8 mouse cellular contexts compared by ENCODE assay signal in the genomic region with DNA sequence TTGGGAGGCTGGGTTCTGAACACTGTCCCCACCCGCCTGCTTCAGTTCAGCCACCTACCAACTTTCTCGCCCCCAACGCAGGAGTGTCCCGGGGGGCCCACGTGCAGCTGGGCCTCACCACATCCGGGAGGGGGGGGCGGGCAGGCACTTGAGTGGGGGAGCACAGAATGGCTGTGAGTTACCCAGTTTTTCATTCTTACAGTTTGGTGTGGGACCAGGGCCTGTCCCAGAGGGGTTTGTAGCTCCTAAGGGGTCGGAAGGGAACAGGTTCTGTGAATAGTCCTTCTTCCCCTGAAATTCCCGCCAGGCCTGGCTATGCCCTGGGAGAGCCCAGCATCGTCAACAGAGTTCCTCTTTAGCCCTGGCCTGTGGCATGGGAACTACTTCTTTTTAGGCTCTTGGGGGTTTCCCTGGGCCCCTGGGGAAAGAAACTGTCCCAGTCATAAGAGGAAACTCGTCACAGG. TPM values are rescaled to one million over a fixed set of nuclear protein-coding genes. Genes with fewer than 3 reads are reported as not detected.
DNase-seq lines count a peak whose midpoint lies in the region; ATAC-seq and TF ChIP-seq lines count a peak whose summit lies in the region.

No protein-coding gene starts in this region.

- peaks cover 28% of the 10 kb centered on the region; the same call in 1 of the 2 replicates for H3K4me1 ChIP-seq in kidney, embryonic 14.5 days (ENCODE audit: control insufficient read depth, insufficient read depth, low read length)
- peaks cover 3% of the 10 kb centered on the region; the same call in 1 of the 2 replicates for H3K4me1 ChIP-seq in bone marrow, adult 2 months (ENCODE audit: control insufficient read depth, insufficient read depth, low read length)
- H3K4me1 ChIP-seq in liver, postnatal 0 days (ENCODE audit: insufficient read depth), result peaks cover 20% of the 10 kb centered on the region
- H3K4me1 ChIP-seq in cerebellum, adult 2 months (ENCODE audit: control insufficient read depth, insufficient read depth, low read length), result no peaks in the 10 kb centered on the region

- 0 out of 2 replicates have a peak, but pooled peaks have one; percentile 0 for ATAC-seq in kidney, embryonic 14.5 days (ENCODE audit: low FRiP score, low TSS enrichment)
- ATAC-seq in liver, postnatal 0 days, result peak; percentile 22

- WGBS in kidney, embryonic 14.5 days, result 34% methylated on average over 11 of the region's 11 CpGs
- 3% methylated on average over 11 of the region's 11 CpGs for WGBS in bone marrow, adult 2 months
- WGBS in liver, postnatal 0 days (ENCODE audit: insufficient replicate concordance), result 43% methylated on average over 11 of the region's 11 CpGs
- WGBS in cerebellum, adult 2 months, result 57% methylated on average over 11 of the region's 11 CpGs

- no peak overlapping the region for H3K4me3 ChIP-seq in kidney, embryonic 14.5 days (ENCODE audit: low read length)
- H3K4me3 ChIP-seq in bone marrow, adult 2 months (replicated peaks; ENCODE audit: control insufficient read depth, low read depth, low read length), result peak overlapping the region; percentile 12
- peak overlapping the region; percentile 61; the same call in 1 of the 2 replicates for H3K4me3 ChIP-seq in liver, postnatal 0 days (ENCODE audit: low read depth, low read length)
- H3K4me3 ChIP-seq in cerebellum, adult 2 months (replicated peaks; ENCODE audit: insufficient read depth, low read depth, low read length), result no peak overlapping the region

- no peaks in the 10 kb centered on the region for H3K9me3 ChIP-seq in kidney, embryonic 14.5 days (ENCODE audit: control insufficient read depth, low read length)
- no peaks in the 10 kb centered on the region for H3K9me3 ChIP-seq in liver, postnatal 0 days (ENCODE audit: low read length)

- H3K4me2 ChIP-seq in kidney, embryonic 14.5 days (replicated peaks; ENCODE audit: low read depth, low read length), result peak overlapping the region; percentile 91
- peak overlapping the region; percentile 89 for H3K4me2 ChIP-seq in liver, postnatal 0 days (ENCODE audit: low read depth, low read length)

- no peak for DNase-seq in kidney, adult 9 months
- peak; percentile 66 for DNase-seq in liver, postnatal 0 days
- peak; percentile 82 to 89 for DNase-seq in thymus, adult 18-20 months
- no peak for DNase-seq in left cerebral cortex, postnatal 36 days (ENCODE audit: low spot score in 2 of 2)
- DNase-seq in cerebellum, adult 2 months, result no peak
- no peak for DNase-seq in adipocyte (ENCODE audit: low spot score)

- no peaks in the 10 kb centered on the region for H3K36me3 ChIP-seq in kidney, embryonic 14.5 days (ENCODE audit: control insufficient read depth, insufficient read depth, low read length)
- H3K36me3 ChIP-seq in liver, postnatal 0 days (replicated peaks; ENCODE audit: insufficient read depth, low read length), result no peaks in the 10 kb centered on the region; the same call in 1 of the 2 replicates

- no peak for TF ChIP-seq EP300 in liver, postnatal 0 days (IDR thresholded peaks at IDR 0.05; ENCODE audit: low read depth)

- H3K9ac ChIP-seq in kidney, embryonic 14.5 days (ENCODE audit: low read depth, low read length), result peak overlapping the region; percentile 31; the same call in 1 of the 2 replicates
- H3K9ac ChIP-seq in liver, postnatal 0 days (replicated peaks), result no peak overlapping the region

- H3K27ac ChIP-seq in kidney, embryonic 14.5 days (ENCODE audit: low read depth, low read length), result peak overlapping the region; percentile 63
- H3K27ac ChIP-seq in bone marrow, adult 2 months (ENCODE audit: control insufficient read depth, insufficient read depth, low read depth, low read length, poor library complexity), result peak overlapping the region; percentile 91
- H3K27ac ChIP-seq in liver, postnatal 0 days (ENCODE audit: low read depth), result peak overlapping the region; percentile 67
- H3K27ac ChIP-seq in cerebellum, adult 2 months (ENCODE audit: insufficient read depth, low read length), result no peak overlapping the region

- TF ChIP-seq CTCF in bone marrow, adult 2 months (IDR thresholded peaks at IDR 0.05; ENCODE audit: control insufficient read depth, insufficient read depth, low read length), result no peak
- TF ChIP-seq CTCF in liver, postnatal 0 days (IDR thresholded peaks at IDR 0.05; ENCODE audit: low read depth), result no peak
- TF ChIP-seq CTCF in cerebellum, adult 2 months (IDR thresholded peaks at IDR 0.05; ENCODE audit: borderline replicate concordance, insufficient read depth, low read depth, low read length), result no peak

- intact Hi-C loops in left cerebral cortex, postnatal 36 days (cut with DNase I), result loop anchor here (10.0 kb wide), 1 partner anchor 170 kb away; no protein-coding TSS in a partner anchor

- no peaks in the 10 kb centered on the region; the same call in none of the 2 replicates for H3K27me3 ChIP-seq in kidney, embryonic 14.5 days (ENCODE audit: control insufficient read depth, insufficient read depth, low read length)
- peaks cover 12% of the 10 kb centered on the region for H3K27me3 ChIP-seq in liver, postnatal 0 days (ENCODE audit: insufficient read depth, low read length)
- no peaks in the 10 kb centered on the region for H3K27me3 ChIP-seq in cerebellum, adult 2 months (ENCODE audit: control insufficient read depth, insufficient read depth, low read length)

- TF ChIP-seq POLR2A in bone marrow, adult 2 months (IDR thresholded peaks at IDR 0.05; ENCODE audit: borderline replicate concordance, control insufficient read depth, low read depth, low read length), result no peak
- TF ChIP-seq POLR2A in cerebellum, adult 2 months (IDR thresholded peaks at IDR 0.05; ENCODE audit: borderline replicate concordance, insufficient read depth, low read length), result no peak

RNA-seq across cellular contexts. Expression of gene Dusp2, which starts 0.8 kb away (rescaled TPM):
- polyA plus RNA-seq in kidney, embryonic 14.5 days (2014; fragmentation: Nextera tagmentation; extraction: Ambion mirVana), result 13.0 and 14.2 TPM in 2 replicates
- polyA plus RNA-seq in bone marrow, adult 2 months (2011; ENCODE audit: insufficient read depth, insufficient read length, low replicate concordance, missing spikeins), result 15.1 and 23.2 TPM in 2 replicates
- 5.6 and 5.9 TPM in 2 replicates for polyA plus RNA-seq in liver, postnatal 0 days (2015; fragmentation: Nextera tagmentation; extraction: Ambion mirVana)
- 1 to 10 TPM; 1.6 to 2.5 TPM for total RNA-seq in left cerebral cortex, postnatal 36 days (2021)
- polyA plus RNA-seq in cerebellum, adult 2 months (2012; rRNA removed), result 1.6 and 1.8 TPM in 2 replicates

RNA-seq across cellular contexts. Expression of gene Astl, which starts 3.3 kb away (rescaled TPM):
- polyA plus RNA-seq in kidney, embryonic 14.5 days (2014; fragmentation: Nextera tagmentation; extraction: Ambion mirVana), result not detected in 2 replicates
- polyA plus RNA-seq in bone marrow, adult 2 months (2011; ENCODE audit: insufficient read depth, insufficient read length, low replicate concordance, missing spikeins), result not detected in 2 replicates
- polyA plus RNA-seq in liver, postnatal 0 days (2015; fragmentation: Nextera tagmentation; extraction: Ambion mirVana), result not detected in 2 replicates
- not detected for total RNA-seq in left cerebral cortex, postnatal 36 days (2021)
- polyA plus RNA-seq in cerebellum, adult 2 months (2012; rRNA removed), result not detected in 2 replicates

RNA-seq across cellular contexts. Expression of gene Adra2b, which starts 27.9 kb away (rescaled TPM):
- 0.69 and 1.8 TPM in 2 replicates for polyA plus RNA-seq in kidney, embryonic 14.5 days (2014; fragmentation: Nextera tagmentation; extraction: Ambion mirVana)
- 0.74 TPM in 1 of 2 replicates, not detected in the other for polyA plus RNA-seq in bone marrow, adult 2 months (2011; ENCODE audit: insufficient read depth, insufficient read length, low replicate concordance, missing spikeins)
- polyA plus RNA-seq in liver, postnatal 0 days (2015; fragmentation: Nextera tagmentation; extraction: Ambion mirVana), result 4.7 and 4.8 TPM in 2 replicates
- under 1 TPM; 0.25 to 0.97 TPM for total RNA-seq in left cerebral cortex, postnatal 36 days (2021)
- 0.64 and 1.2 TPM in 2 replicates for polyA plus RNA-seq in cerebellum, adult 2 months (2012; rRNA removed)

Comparison
In these comparisons a context has a peak if more than half of its experiments do, and no peak if none do; other contexts are left out.
1. H3K4me3 ChIP-seq: peak in bone marrow, adult 2 months (single experiment) and liver, postnatal 0 days (single experiment); none in kidney, embryonic 14.5 days (single experiment) and cerebellum, adult 2 months (single experiment).
2. DNase-seq: peak in liver, postnatal 0 days (single experiment) and thymus, adult 18-20 months (2 of 2); none in kidney, adult 9 months (single experiment), left cerebral cortex, postnatal 36 days (0 of 2), cerebellum, adult 2 months (0 of 2) and adipocyte (single experiment).